Comparison of ENCODE assay signal across 9 mouse cellular contexts in the genomic region with DNA sequence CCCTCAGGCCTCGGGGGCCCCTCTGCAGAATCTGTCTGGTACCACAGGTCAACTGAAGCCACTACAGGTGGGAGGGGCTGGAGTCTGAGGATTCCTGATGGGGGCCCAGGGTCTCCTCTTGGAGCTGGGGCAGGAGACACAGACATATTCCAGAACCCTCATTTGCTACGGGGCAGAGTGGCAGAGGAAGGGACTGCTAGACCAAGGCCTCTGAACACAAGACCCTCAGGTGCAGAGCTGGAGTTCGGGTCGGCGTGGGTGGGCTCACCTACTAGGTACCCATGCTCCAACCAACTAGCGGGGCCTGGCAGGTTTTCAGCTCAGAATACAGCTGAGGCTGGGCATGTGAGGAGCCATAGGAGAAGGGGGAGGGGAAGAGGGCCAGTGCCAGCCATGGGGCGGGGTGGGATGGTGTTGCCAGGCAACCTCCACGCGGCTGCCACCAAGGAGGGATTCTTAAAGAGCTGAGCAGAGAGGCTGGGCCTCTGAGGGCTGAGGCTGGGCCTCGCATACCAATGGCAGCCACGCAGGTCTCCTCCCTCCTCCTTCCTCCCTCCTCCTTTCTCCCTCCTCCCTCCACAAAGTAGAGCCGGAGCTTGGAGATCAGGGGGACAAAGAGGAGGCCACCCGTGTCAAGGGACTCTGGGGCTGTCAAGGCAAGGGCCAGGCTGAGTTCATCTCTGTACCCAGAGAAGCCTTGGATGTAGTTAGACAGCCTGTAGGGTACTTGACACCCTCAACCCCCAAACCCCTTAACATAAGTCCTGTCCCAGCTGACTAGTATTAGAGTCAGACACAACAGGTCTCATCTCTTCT. TPM values are rescaled to one million over a fixed set of nuclear protein-coding genes. Genes with fewer than 3 reads are reported as not detected.
A peak's percentile ranks its signal among the peaks of the same experiment; 100 is the strongest.
DNase-seq lines count a peak whose midpoint lies in the region; ATAC-seq and TF ChIP-seq lines count a peak whose summit lies in the region.
"Had no signal": no experiment of that assay in that cellular context is flagged by ENCODE, and none has a peak within 500 bp of the region (broad histone marks: within the 10 kb centered on the region; RNA-seq: fewer than 3 reads in every experiment).

No protein-coding gene starts in this region.

- DNase-seq in heart, adult 2 months, result no peak
- peak; percentile 71 for DNase-seq in kidney, adult 18-20 months
- DNase-seq in spleen, postnatal 4 days (ENCODE audit: low spot score in 2 of 2), result no peak
- no peak for DNase-seq in spleen, postnatal 36 days (ENCODE audit: low spot score in 2 of 2)

- H3K27me3 ChIP-seq in heart, embryonic 13.5 days (replicated peaks), result peaks cover 28% of the 10 kb centered on the region
- no peaks in the 10 kb centered on the region for H3K27me3 ChIP-seq in heart, adult 2 months (ENCODE audit: control insufficient read depth, insufficient read depth, low read length)
- peaks cover 7% of the 10 kb centered on the region for H3K27me3 ChIP-seq in embryonic facial prominence, embryonic 15.5 days
- peaks cover 18% of the 10 kb centered on the region for H3K27me3 ChIP-seq in limb, embryonic 15.5 days
- H3K27me3 ChIP-seq in neural tube, embryonic 12.5 days (replicated peaks), result peaks cover 34% of the 10 kb centered on the region

- no peak for TF ChIP-seq CTCF in heart, adult 2 months (IDR thresholded peaks at IDR 0.05)

- no peaks in the 10 kb centered on the region for H3K9me3 ChIP-seq in heart, embryonic 13.5 days
- H3K9me3 ChIP-seq in embryonic facial prominence, embryonic 15.5 days (replicated peaks), result no peaks in the 10 kb centered on the region
- H3K9me3 ChIP-seq in limb, embryonic 15.5 days, result no peaks in the 10 kb centered on the region
- no peaks in the 10 kb centered on the region for H3K9me3 ChIP-seq in neural tube, embryonic 12.5 days

- no peak overlapping the region for H3K4me3 ChIP-seq in heart, embryonic 13.5 days
- no peak overlapping the region for H3K4me3 ChIP-seq in heart, adult 2 months
- H3K4me3 ChIP-seq in embryonic facial prominence, embryonic 15.5 days (replicated peaks), result no peak overlapping the region
- no peak overlapping the region for H3K4me3 ChIP-seq in limb, embryonic 15.5 days
- H3K4me3 ChIP-seq in neural tube, embryonic 12.5 days, result no peak overlapping the region
- H3K4me3 ChIP-seq: erythroblast, embryonic 14.5 days had no signal

- H3K4me1 ChIP-seq in heart, embryonic 13.5 days, result peaks cover 31% of the 10 kb centered on the region
- no peaks in the 10 kb centered on the region for H3K4me1 ChIP-seq in heart, adult 2 months (ENCODE audit: control insufficient read depth, insufficient read depth, low read length)
- peaks cover 39% of the 10 kb centered on the region for H3K4me1 ChIP-seq in embryonic facial prominence, embryonic 15.5 days
- peaks cover 41% of the 10 kb centered on the region for H3K4me1 ChIP-seq in limb, embryonic 15.5 days
- H3K4me1 ChIP-seq in neural tube, embryonic 12.5 days, result peaks cover 28% of the 10 kb centered on the region

- 16% methylated on average over 13 of the region's 13 CpGs for WGBS in heart, embryonic 13.5 days
- 47% methylated on average over 13 of the region's 13 CpGs for WGBS in heart, adult 2 months
- 16% methylated on average over 13 of the region's 13 CpGs for WGBS in embryonic facial prominence, embryonic 15.5 days
- 17% methylated on average over 13 of the region's 13 CpGs for WGBS in limb, embryonic 15.5 days
- 12% methylated on average over 13 of the region's 13 CpGs for WGBS in neural tube, embryonic 12.5 days

- H3K27ac ChIP-seq in heart, embryonic 13.5 days (replicated peaks), result no peak overlapping the region
- H3K27ac ChIP-seq in heart, adult 2 months, result no peak overlapping the region
- H3K27ac ChIP-seq in embryonic facial prominence, embryonic 15.5 days (replicated peaks), result no peak overlapping the region
- no peak overlapping the region; the same call in 1 of the 2 replicates for H3K27ac ChIP-seq in limb, embryonic 15.5 days
- H3K27ac ChIP-seq in neural tube, embryonic 12.5 days, result no peak overlapping the region

- no peak for TF ChIP-seq EP300 in heart, adult 2 months (IDR thresholded peaks at IDR 0.05; ENCODE audit: insufficient read depth, low read depth, low read length)

- H3K79me2 ChIP-seq in heart, adult 2 months (replicated peaks; ENCODE audit: control insufficient read depth, insufficient read depth, low read length), result no peaks in the 10 kb centered on the region

- H3K36me3 ChIP-seq in heart, embryonic 13.5 days, result no peaks in the 10 kb centered on the region
- no peaks in the 10 kb centered on the region for H3K36me3 ChIP-seq in heart, adult 2 months (ENCODE audit: control insufficient read depth, insufficient read depth, low read length)
- H3K36me3 ChIP-seq in embryonic facial prominence, embryonic 15.5 days, result no peaks in the 10 kb centered on the region
- no peaks in the 10 kb centered on the region for H3K36me3 ChIP-seq in limb, embryonic 15.5 days
- H3K36me3 ChIP-seq in neural tube, embryonic 12.5 days, result no peaks in the 10 kb centered on the region

- TF ChIP-seq POLR2A in heart, adult 2 months (IDR thresholded peaks at IDR 0.05; ENCODE audit: insufficient read depth, low read depth, low read length), result no peak

- intact Hi-C loops in heart, adult 2 months (cut with DNase I), result no loop called here

- 0 out of 2 replicates have a peak overlapping the region, but pooled peaks have one; percentile 34 for H3K9ac ChIP-seq in heart, embryonic 13.5 days
- H3K9ac ChIP-seq in heart, adult 2 months (ENCODE audit: low read depth, low read length), result no peak overlapping the region
- no peak overlapping the region for H3K9ac ChIP-seq in embryonic facial prominence, embryonic 15.5 days
- no peak overlapping the region for H3K9ac ChIP-seq in limb, embryonic 15.5 days
- H3K9ac ChIP-seq in neural tube, embryonic 12.5 days, result no peak overlapping the region

- no peak overlapping the region; the same call in 1 of the 2 replicates for H3K4me2 ChIP-seq in heart, embryonic 13.5 days
- no peak overlapping the region for H3K4me2 ChIP-seq in embryonic facial prominence, embryonic 15.5 days (replicated peaks)
- H3K4me2 ChIP-seq in limb, embryonic 15.5 days, result no peak overlapping the region
- H3K4me2 ChIP-seq in neural tube, embryonic 12.5 days (replicated peaks), result peak overlapping the region; percentile 37

- ATAC-seq in heart, embryonic 13.5 days (ENCODE audit: extremely low read depth, insufficient number of reproducible peaks, low FRiP score, low TSS enrichment), result peak; percentile 18; the same call in 1 of the 2 replicates
- ATAC-seq in embryonic facial prominence, embryonic 15.5 days (ENCODE audit: insufficient number of reproducible peaks, low FRiP score, low TSS enrichment, low read depth), result peak; percentile 86
- peak; percentile 53 for ATAC-seq in limb, embryonic 15.5 days (ENCODE audit: insufficient number of reproducible peaks, low FRiP score, low TSS enrichment, low read depth)
- peak; percentile 87 for ATAC-seq in neural tube, embryonic 12.5 days (ENCODE audit: low FRiP score, low read depth)

RNA-seq across cellular contexts. Expression of a gene that starts 33.9 kb away (rescaled TPM):
- 147 and 160 TPM in 2 replicates for polyA plus RNA-seq in heart, embryonic 13.5 days (2015; fragmentation: Nextera tagmentation; extraction: Ambion mirVana)
- 10 to 100 TPM; 62.1 to 70.9 TPM for total RNA-seq in heart, adult 2 months (2021)
- 73.3 and 84.2 TPM in 2 replicates for polyA plus RNA-seq in heart, adult 2 months (2012; rRNA removed)
- 206 and 214 TPM in 2 replicates for polyA plus RNA-seq in embryonic facial prominence, embryonic 15.5 days (2015; fragmentation: Nextera tagmentation; extraction: Ambion mirVana)
- 183 and 197 TPM in 2 replicates for polyA plus RNA-seq in limb, embryonic 15.5 days (2015; fragmentation: Nextera tagmentation; extraction: Ambion mirVana)
- polyA plus RNA-seq in neural tube, embryonic 12.5 days (2016; fragmentation: Nextera tagmentation; extraction: Ambion mirVana), result 244 and 249 TPM in 2 replicates

RNA-seq across cellular contexts. Expression of a gene that starts 45.2 kb away (rescaled TPM):
- polyA plus RNA-seq in heart, embryonic 13.5 days (2015; fragmentation: Nextera tagmentation; extraction: Ambion mirVana), result 1,676 and 1,958 TPM in 2 replicates
- 100 to 1,000 TPM; 384 to 424 TPM for total RNA-seq in heart, adult 2 months (2021)
- polyA plus RNA-seq in heart, adult 2 months (2012; rRNA removed), result 589 and 775 TPM in 2 replicates
- 822 and 870 TPM in 2 replicates for polyA plus RNA-seq in embryonic facial prominence, embryonic 15.5 days (2015; fragmentation: Nextera tagmentation; extraction: Ambion mirVana)
- 676 and 682 TPM in 2 replicates for polyA plus RNA-seq in limb, embryonic 15.5 days (2015; fragmentation: Nextera tagmentation; extraction: Ambion mirVana)
- 822 and 941 TPM in 2 replicates for polyA plus RNA-seq in neural tube, embryonic 12.5 days (2016; fragmentation: Nextera tagmentation; extraction: Ambion mirVana)

Comparison
In these comparisons a context has a peak if more than half of its experiments do, and no peak if none do; other contexts are left out.
1. ATAC-seq: peak in every context shown above with its lines; median percentile 87 in neural tube, embryonic 12.5 days; 86 in embryonic facial prominence, embryonic 15.5 days; 53 in limb, embryonic 15.5 days; 18 in heart, embryonic 13.5 days.